In genomic region chr5:139687646-139688045, GRCm38 (mm10) we compare ENCODE assay signal across 9 mouse cellular contexts. TPM values are rescaled to one million over a fixed set of nuclear protein-coding genes. Genes with fewer than 3 reads are reported as not detected.
DNase-seq lines count a peak whose midpoint lies in the region; TF ChIP-seq lines count a peak whose summit lies in the region.
"Had no signal": no experiment of that assay in that cellular context is flagged by ENCODE, and none has a peak within 500 bp of the region (broad histone marks: within the 10 kb centered on the region; RNA-seq: fewer than 3 reads in every experiment).

No protein-coding gene starts in this region.

- peak; percentile 10 for DNase-seq in layer of hippocampus, adult 11-12 months (ENCODE audit: low spot score)
- DNase-seq in layer of hippocampus, adult 9-10 months (ENCODE audit: low spot score) = no peak
- DNase-seq in ES-E14 (ENCODE audit: low read depth, low spot score) = peak; percentile 45
- peak; percentile 58 for DNase-seq in adrenal gland, postnatal 10 days
- peak; percentile 74 for DNase-seq in embryonic facial prominence, embryonic 10.5 days (ENCODE audit: low spot score)
- DNase-seq in lung, postnatal 14 days = peak; percentile 56
- DNase-seq in urinary bladder, adult 2 months (ENCODE audit: low spot score) = peak; percentile 35

- peaks cover 0 to 11% of the 10 kb centered on the region in 2 experiments; a peak in 1 of 4 replicates for H3K4me1 ChIP-seq in ES-E14 (ENCODE audit: control insufficient read depth in 2 of 2, insufficient read depth in 2 of 2, low read length in 2 of 2, poor library complexity in 1 of 2)
- H3K4me1 ChIP-seq in embryonic facial prominence, embryonic 10.5 days = peaks cover 41% of the 10 kb centered on the region
- H3K4me1 ChIP-seq: heart, embryonic 15.5 days had no signal

- no peak overlapping the region for H3K27ac ChIP-seq in ES-E14 (ENCODE audit: insufficient read depth, low read depth, low read length, poor library complexity, severe bottlenecking)
- peak overlapping the region; percentile 76 for H3K27ac ChIP-seq in embryonic facial prominence, embryonic 10.5 days (replicated peaks)
- H3K27ac ChIP-seq: heart, embryonic 15.5 days; neural tube, embryonic 12.5 days had no signal

- peaks cover 65% of the 10 kb centered on the region for H3K27me3 ChIP-seq in embryonic facial prominence, embryonic 10.5 days (replicated peaks; ENCODE audit: low read depth, poor library complexity, severe bottlenecking)

- H3K9me3 ChIP-seq in ES-E14 (ENCODE audit: control insufficient read depth, insufficient read depth, low read depth, low read length) = no peaks in the 10 kb centered on the region
- no peaks in the 10 kb centered on the region for H3K9me3 ChIP-seq in embryonic facial prominence, embryonic 10.5 days
- H3K9me3 ChIP-seq: heart, embryonic 15.5 days; neural tube, embryonic 12.5 days had no signal

- in situ Hi-C loops in ES-E14 (cut with MboI; ENCODE audit: low sequenced_read_pairs in 2 of 2, unreplicated experiment in 2 of 2) = no loop called here

- WGBS in embryonic facial prominence, embryonic 10.5 days = 7% methylated on average over 13 of the region's 13 CpGs

- H3K36me3 ChIP-seq in ES-E14 (ENCODE audit: control insufficient read depth, insufficient read depth, low read length, poor library complexity, severe bottlenecking) = no peaks in the 10 kb centered on the region
- H3K36me3 ChIP-seq in embryonic facial prominence, embryonic 10.5 days (replicated peaks) = no peaks in the 10 kb centered on the region
- H3K36me3 ChIP-seq: heart, embryonic 15.5 days; neural tube, embryonic 12.5 days had no signal

- no peak overlapping the region for H3K4me3 ChIP-seq in ES-E14 (ENCODE audit: insufficient read depth in 1 of 2, low read depth in 1 of 2, low read length in 2 of 2, poor library complexity in 1 of 2, severe bottlenecking in 1 of 2)
- H3K4me3 ChIP-seq in embryonic facial prominence, embryonic 10.5 days = no peak overlapping the region
- H3K4me3 ChIP-seq: heart, embryonic 15.5 days; neural tube, embryonic 12.5 days had no signal

- H3K9ac ChIP-seq in ES-E14 (ENCODE audit: insufficient read depth, low read depth, low read length, poor library complexity, severe bottlenecking) = no peak overlapping the region
- H3K9ac ChIP-seq: heart, embryonic 15.5 days; neural tube, embryonic 12.5 days had no signal

TF ChIP-seq in ES-E14, 5 proteins besides CTCF, POLR2A, EP300 and RAD21:
- TF ChIP-seq ZC3H11A (IDR thresholded peaks at IDR 0.05; ENCODE audit: borderline replicate concordance, low read depth, low read length) (no peak), HCFC1 (IDR thresholded peaks at IDR 0.05; ENCODE audit: borderline replicate concordance, insufficient read depth, low read length) (no peak), ZNF384 (IDR thresholded peaks at IDR 0.05; ENCODE audit: low read depth, low read length) (no peak), MAFK (IDR thresholded peaks at IDR 0.05; ENCODE audit: insufficient read depth, low read depth, low read length) (no peak), CHD2 (IDR thresholded peaks at IDR 0.05; ENCODE audit: low read depth, low read length) (no peak)

RNA-seq across cellular contexts. Expression of gene Micall2, which starts 48.5 kb away (rescaled TPM):
- total RNA-seq in ES-E14 (2012; rRNA removed) = 2.1 and 2.2 TPM in 2 replicates
- total RNA-seq in adrenal gland, postnatal 10 days (2021) = 1 to 10 TPM; 6.6 to 9.2 TPM
- polyA plus RNA-seq in embryonic facial prominence, embryonic 10.5 days (2016; fragmentation: Nextera tagmentation; extraction: Ambion mirVana) = 8.6 and 10.5 TPM in 2 replicates
- 7.1 and 8.3 TPM in 2 replicates for polyA plus RNA-seq in urinary bladder, adult 2 months (2012; rRNA removed)
